Mouse (Mus musculus) layer of hippocampus, postnatal 14 days (tissue): ENCODE measurements around the gene Uqcrfs1. TPM values are rescaled to one million over a fixed set of nuclear protein-coding genes. Genes with fewer than 3 reads are reported as not detected.

Source experiments
- DNase-seq, 2 experiments: peaks; one replicate each; pipeline ENCODE4 v3.0.0; 2021 to 2022; ENCODE audit warnings: low spot score in 2 of 2, mixed read lengths in 1 of 2
- total RNA-seq, 2 experiments: library from RNA; stranded (reverse); gene quantifications; 2 replicates each; pipeline ENCODE4 v1.2.3; 2021

The Uqcrfs1 gene
- total RNA-seq, 2 experiments from 2014 or later, result 183 to 185 TPM

DNA sequence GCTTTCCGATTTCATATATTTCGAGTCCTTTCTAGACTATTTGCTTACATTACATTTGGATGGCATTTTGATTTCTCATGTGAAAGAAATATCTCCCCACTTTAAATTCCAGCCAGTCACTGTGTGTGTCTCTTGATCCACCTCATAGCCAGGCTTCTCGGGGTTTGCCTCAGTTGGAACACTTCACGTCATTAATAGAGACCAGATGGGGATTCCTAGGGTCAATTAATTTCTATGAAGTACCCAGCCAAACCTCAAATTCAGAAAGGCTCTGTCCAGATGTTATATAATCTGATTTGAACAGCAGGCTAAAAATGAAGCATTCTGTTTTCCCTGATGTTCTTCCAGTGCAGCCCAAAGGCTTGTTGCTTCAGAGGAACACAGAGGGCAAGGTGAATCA, 37.5 kb downstream of the Uqcrfs1 start:
- no peak for DNase-seq

DNA sequence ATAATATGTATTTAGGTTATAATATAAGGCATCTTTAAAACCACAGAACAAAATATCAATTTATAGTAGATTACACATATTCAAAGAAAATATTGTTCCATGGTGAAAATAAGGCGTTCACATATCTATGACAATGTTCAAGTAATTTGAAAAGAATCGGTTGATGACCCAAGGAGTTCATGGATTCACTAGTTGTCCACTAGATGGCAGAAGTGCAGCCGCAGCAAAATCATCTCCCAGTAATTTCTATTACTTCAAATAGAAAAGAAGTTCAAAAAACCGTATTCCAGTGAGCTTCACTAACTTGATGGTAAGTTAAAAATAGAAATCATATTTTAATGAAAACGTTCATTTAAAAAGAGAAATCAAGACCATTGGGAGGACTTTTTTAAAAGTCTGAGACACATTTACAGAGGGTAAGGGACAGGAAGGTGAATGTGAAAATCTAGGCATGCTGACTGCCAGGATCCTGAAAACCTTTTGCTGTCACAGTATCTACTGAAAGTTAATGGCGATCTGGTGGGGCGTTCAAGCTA, 43.2 kb downstream of the Uqcrfs1 start:
- peak in 1 of 2 experiments; percentile 31 for DNase-seq

Other genes with a start within 250 kb of the Uqcrfs1 start
- 1 to 10 TPM; 1.6 to 2.5 TPM for gene Agtr1a, start 208.9 kb downstream of the Uqcrfs1 start, total RNA-seq
- 10 to 100 TPM; 26.9 to 28.2 TPM for gene Dusp22, start 114.6 kb upstream of the Uqcrfs1 start, total RNA-seq
- gene Irf4, start 203.9 kb upstream of the Uqcrfs1 start, total RNA-seq, result under 1 TPM; 0.12 to 0.16 TPM